Mouse (Mus musculus) ES-E14 (cell line): ENCODE measurements around the gene Gm49321. TPM values are rescaled to one million over a fixed set of nuclear protein-coding genes. Genes with fewer than 3 reads are reported as not detected.

Source experiments
- DNase-seq: peaks from one replicate; pipeline ENCODE4 v3.0.0-alpha.2; 2013; ENCODE audit warnings: low read depth, low spot score
- H3K27ac ChIP-seq: 2 replicates; pipeline ENCODE4 v1.5.1; 2012; ENCODE audit warnings: low read depth, mild to moderate bottlenecking, low read length, moderate library complexity, mixed read lengths; ENCODE audit not compliant: poor library complexity, insufficient read depth, severe bottlenecking
- H3K36me3 ChIP-seq: 2 replicates; pipeline ENCODE4 v1.6.1; 2012; ENCODE audit warnings: mild to moderate bottlenecking, low read length, moderate library complexity, mixed read lengths; ENCODE audit not compliant: control insufficient read depth, poor library complexity, insufficient read depth, severe bottlenecking
- H3K4me1 ChIP-seq, 2 experiments: fragments of 150-350 bp in 1 of 2; sonication (generic) in 1 of 2; 2 replicates each; pipeline ENCODE4 v1.6.1; 2012; ENCODE audit warnings: low read length in 2 of 2, mild to moderate bottlenecking in 1 of 2, mixed read lengths in 1 of 2; ENCODE audit not compliant: control insufficient read depth in 2 of 2, insufficient read depth in 2 of 2, poor library complexity in 1 of 2
- H3K4me3 ChIP-seq, 2 experiments: fragments of 150-350 bp in 1 of 2; sonication (generic) in 1 of 2; 2 replicates each; pipeline ENCODE4 v1.5.1; 2012; ENCODE audit warnings: low read length in 2 of 2, low read depth in 1 of 2, mild to moderate bottlenecking in 1 of 2, mixed read lengths in 1 of 2; ENCODE audit not compliant: insufficient read depth in 1 of 2, poor library complexity in 1 of 2, severe bottlenecking in 1 of 2
- H3K9ac ChIP-seq: 2 replicates; pipeline ENCODE4 v1.6.1; 2012; ENCODE audit warnings: low read depth, mild to moderate bottlenecking, low read length, mixed read lengths; ENCODE audit not compliant: poor library complexity, insufficient read depth, severe bottlenecking
- H3K9me3 ChIP-seq: fragments of 150-350 bp; sonication (generic); 2 replicates; pipeline ENCODE4 v1.6.1; 2012; ENCODE audit warnings: low read depth, mild to moderate bottlenecking, low read length; ENCODE audit not compliant: control insufficient read depth, insufficient read depth
- CHD2 ChIP-seq: IDR thresholded peaks from 2 replicates; pipeline ENCODE4 v1.6.1; 2014; ENCODE audit warnings: mild to moderate bottlenecking, low read depth, low read length, inconsistent platforms
- HCFC1 ChIP-seq: IDR thresholded peaks from 2 replicates; pipeline ENCODE4 v1.6.1; 2012; ENCODE audit warnings: low read length, inconsistent platforms, borderline replicate concordance; ENCODE audit not compliant: insufficient read depth
- MAFK ChIP-seq: IDR thresholded peaks from 2 replicates; pipeline ENCODE4 v1.6.1; 2014; ENCODE audit warnings: mild to moderate bottlenecking, low read depth, low read length, inconsistent platforms; ENCODE audit not compliant: insufficient read depth
- ZC3H11A ChIP-seq: IDR thresholded peaks from 2 replicates; pipeline ENCODE4 v1.6.1; 2012; ENCODE audit warnings: low read depth, mild to moderate bottlenecking, inconsistent platforms, low read length, borderline replicate concordance
- ZNF384 ChIP-seq: IDR thresholded peaks from 2 replicates; pipeline ENCODE4 v1.6.1; 2012; ENCODE audit warnings: low read depth, low read length, inconsistent platforms
- in situ Hi-C, 2 experiments: fragments of 600-800 bp; cut with MboI; formaldehyde crosslinking; loops; one replicate each; pipeline ENCODE4 v1.15.1; 2025; ENCODE audit warnings: low sequenced_read_pairs in 2 of 2, inconsistent platforms in 1 of 2; ENCODE audit not compliant: unreplicated experiment in 2 of 2
- total RNA-seq: library from RNA; depleted of rRNA; stranded (reverse); fragments of 300-350 nt; gene quantifications from 2 replicates; pipeline ENCODE4 v1.2.3, GENCODE M21; 2012; rRNA removed

The Gm49321 gene
- total RNA-seq, result 1.7 and 2.9 TPM in 2 replicates

DNA sequence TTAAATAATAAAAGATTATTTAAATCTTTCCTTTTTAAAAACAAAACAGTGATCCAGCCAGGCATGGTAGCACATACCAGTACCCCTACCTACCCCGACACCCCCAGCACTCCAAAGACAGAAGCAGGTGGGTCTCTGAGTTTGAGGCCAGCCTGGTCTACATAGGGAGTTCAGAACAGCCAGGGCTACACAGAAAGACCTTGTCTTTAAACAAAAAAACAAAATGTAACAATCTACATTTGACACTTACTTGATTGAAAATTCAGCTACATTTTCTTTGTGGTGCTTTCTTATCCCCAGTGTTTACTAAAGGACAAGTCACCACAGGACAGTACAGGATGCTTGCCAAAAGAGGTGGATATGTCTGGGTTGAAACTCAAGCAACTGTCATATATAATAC is at the start of gene Gm49321:
Gene Gm49321, plus strand, starts transcription at position 301 of the 400 bp plus-strand sequence.
- no peak within 1 kb of the TSS for H3K9ac ChIP-seq

DNA sequence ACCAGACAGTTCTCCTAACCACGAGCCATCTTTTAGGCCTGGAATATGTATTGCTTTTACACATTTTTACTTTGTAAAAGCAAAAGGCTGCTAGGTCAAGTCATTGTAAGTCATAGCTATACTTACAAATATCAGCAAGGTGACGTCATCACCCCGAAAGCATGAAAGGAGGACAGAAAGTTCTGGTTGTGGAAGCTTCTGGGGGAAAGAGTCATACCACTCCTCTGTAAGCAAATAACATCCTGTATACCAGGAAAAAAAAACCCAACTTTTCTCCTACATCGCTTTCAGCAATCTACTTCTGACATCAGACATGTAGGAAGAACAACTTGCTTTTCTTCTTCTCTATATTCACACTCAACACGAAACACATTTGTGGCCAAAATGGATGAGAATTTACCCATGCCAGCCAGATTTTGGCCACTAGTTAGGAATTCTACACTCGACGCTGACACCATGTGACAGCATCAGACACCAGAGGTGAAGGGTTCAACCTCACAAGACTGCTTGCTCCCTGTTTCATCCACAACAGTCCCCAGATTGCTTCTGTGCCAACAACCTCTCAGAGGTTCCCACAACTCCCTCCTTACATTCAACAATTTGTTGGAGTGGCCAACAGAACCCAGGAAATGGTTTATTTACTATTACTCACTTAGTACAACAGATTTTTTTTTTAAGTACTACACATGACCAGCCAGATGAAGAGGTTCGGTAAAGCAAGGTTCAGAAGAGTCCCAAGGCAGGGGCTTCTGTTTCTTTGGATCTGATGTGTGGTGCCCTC is 49.3 kb upstream of the Gm49321 start:
- Histone ChIP-seq H3K9ac (no peak overlapping the region), H3K27ac (no peak overlapping the region), H3K4me3 (no peak overlapping the region), H3K9me3 (no peaks in the 10 kb centered on the region), H3K4me1 (no peaks in the 10 kb centered on the region), H3K36me3 (no peaks in the 10 kb centered on the region)
- TF ChIP-seq ZNF384 (no peak), HCFC1 (no peak), CHD2 (no peak), MAFK (no peak), ZC3H11A (no peak)
- in situ Hi-C loops, result no loop called here
- DNase-seq, result no peak

More for the DNA sequence above, at the start of gene Gm49321:
- peaks cover 9% of the 10 kb centered on the region for H3K36me3 ChIP-seq
- no peaks in the 10 kb centered on the region for H3K4me1 ChIP-seq
- H3K9me3 ChIP-seq, result no peaks in the 10 kb centered on the region
- no peak for DNase-seq
- H3K27ac ChIP-seq, result no peak within 1 kb of the TSS
- TF ChIP-seq MAFK, result no peak
- TF ChIP-seq HCFC1, result no peak
- TF ChIP-seq ZNF384, result no peak
- no peak for TF ChIP-seq ZC3H11A
- no peak for TF ChIP-seq CHD2
- H3K4me3 ChIP-seq, result no peak within 1 kb of the TSS
- in situ Hi-C loops, result no loop called here

DNA sequence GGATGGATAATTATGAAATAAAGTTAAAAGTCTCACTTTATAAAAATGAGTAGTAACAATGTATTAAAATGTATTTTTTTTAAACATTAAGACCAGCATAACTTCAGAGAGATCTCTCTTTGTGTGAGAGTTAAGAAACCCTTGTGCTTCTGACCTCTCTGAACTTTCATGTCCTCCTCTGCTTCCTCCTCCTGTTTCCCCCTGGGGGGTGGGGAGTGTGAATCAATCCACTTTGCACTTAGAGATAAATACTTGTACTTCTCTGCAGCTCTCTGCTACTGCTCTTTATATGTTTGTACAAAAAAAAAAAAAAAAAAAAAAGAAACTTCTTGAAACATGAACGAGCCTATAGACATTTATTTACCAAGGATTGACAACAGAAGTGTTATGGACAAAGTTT is 47.9 kb upstream of the Gm49321 start:
- Histone ChIP-seq H3K27ac (no peak overlapping the region), H3K9me3 (no peaks in the 10 kb centered on the region), H3K36me3 (no peaks in the 10 kb centered on the region), H3K4me1 (no peaks in the 10 kb centered on the region), H3K9ac (no peak overlapping the region), H3K4me3 (no peak overlapping the region)
- in situ Hi-C loops, result no loop called here
- DNase-seq, result no peak
- TF ChIP-seq ZNF384 (no peak), CHD2 (no peak), HCFC1 (no peak), MAFK (no peak), ZC3H11A (no peak)

DNA sequence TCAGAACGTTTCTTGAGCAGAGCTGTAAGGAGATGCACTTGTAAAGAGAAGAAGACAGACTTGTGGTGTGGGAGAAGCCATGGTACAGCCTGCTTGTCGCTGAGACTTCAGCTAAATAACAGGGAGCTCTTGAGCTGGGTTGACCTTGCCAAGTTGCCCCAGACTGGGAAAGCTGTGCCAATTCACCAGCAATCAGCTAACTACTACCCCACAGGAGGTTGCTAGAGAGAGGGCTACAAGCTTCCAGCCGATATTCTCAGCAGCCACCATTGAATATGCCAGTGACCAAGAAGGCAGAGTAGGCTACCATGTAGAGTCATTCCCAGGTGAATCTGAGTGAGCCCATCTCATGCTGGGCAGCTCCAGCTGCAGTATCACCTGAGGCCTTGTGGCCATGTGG is 47.4 kb upstream of the Gm49321 start:
- Histone ChIP-seq H3K9ac (no peak overlapping the region), H3K4me1 (no peaks in the 10 kb centered on the region), H3K4me3 (no peak overlapping the region), H3K36me3 (no peaks in the 10 kb centered on the region), H3K27ac (no peak overlapping the region), H3K9me3 (no peaks in the 10 kb centered on the region)
- DNase-seq, result no peak
- no peak for TF ChIP-seq ZNF384
- TF ChIP-seq MAFK, result no peak
- TF ChIP-seq HCFC1, result no peak
- TF ChIP-seq CHD2, result no peak
- no peak for TF ChIP-seq ZC3H11A
- in situ Hi-C loops, result no loop called here
